Mouse (Mus musculus) MEL (cell line): ENCODE measurements around the gene Mgll. TPM values are rescaled to one million over a fixed set of nuclear protein-coding genes. Genes with fewer than 3 reads are reported as not detected.

Experiments used
- DNase-seq: peaks from one replicate; pipeline ENCODE4 v3.0.0; 2011; ENCODE audit warnings: low read depth, low spot score
- H3K27ac ChIP-seq: 2 replicates; pipeline ENCODE4 v1.5.1; 2012; ENCODE audit warnings: low read depth, mild to moderate bottlenecking, control low read depth, low read length, moderate library complexity; ENCODE audit not compliant: control insufficient read depth
- H3K27me3 ChIP-seq, 2 experiments: fragments of 150-350 bp in 1 of 2; sonication (generic) in 1 of 2; 2 replicates each; pipeline ENCODE4 v1.6.1; 2012; ENCODE audit warnings: low read length in 2 of 2, mild to moderate bottlenecking in 2 of 2, improper control_type of control experiment in 1 of 2, moderate library complexity in 1 of 2; ENCODE audit not compliant: insufficient read depth in 2 of 2, control insufficient read depth in 1 of 2
- H3K36me3 ChIP-seq, 2 experiments: 2 replicates each; pipeline ENCODE4 v1.6.1; 2012 to 2014; ENCODE audit warnings: low read length in 2 of 2, improper control_type of control experiment in 1 of 2, inconsistent platforms in 1 of 2, mild to moderate bottlenecking in 1 of 2; ENCODE audit not compliant: insufficient read depth in 2 of 2, control insufficient read depth in 1 of 2
- H3K4me1 ChIP-seq, 2 experiments: fragments of 150-350 bp in 1 of 2; sonication (generic) in 1 of 2; 2 replicates each; pipeline ENCODE4 v1.6.1; 2012; ENCODE audit warnings: low read length in 2 of 2, improper control_type of control experiment in 1 of 2, mild to moderate bottlenecking in 1 of 2; ENCODE audit not compliant: insufficient read depth in 2 of 2, control insufficient read depth in 1 of 2
- H3K4me3 ChIP-seq, 2 experiments: fragments of 150-350 bp in 1 of 2; sonication (generic) in 1 of 2; 2 replicates each; pipeline ENCODE4 v1.5.1; 2012; ENCODE audit warnings: low read depth in 2 of 2, low read length in 2 of 2, mild to moderate bottlenecking in 2 of 2, moderate library complexity in 2 of 2, control low read depth in 1 of 2, improper control_type of control experiment in 1 of 2; ENCODE audit not compliant: control insufficient read depth in 1 of 2, insufficient read depth in 1 of 2
- H3K79me2 ChIP-seq: 2 replicates; pipeline ENCODE4 v1.6.1; 2012; ENCODE audit warnings: mild to moderate bottlenecking, low read length, moderate library complexity; ENCODE audit not compliant: control insufficient read depth, poor library complexity, insufficient read depth
- H3K9ac ChIP-seq: 2 replicates; pipeline ENCODE4 v1.6.1; 2012; ENCODE audit warnings: low read depth, mild to moderate bottlenecking, control low read depth, low read length, moderate library complexity; ENCODE audit not compliant: control insufficient read depth, poor library complexity, severe bottlenecking
- H3K9me3 ChIP-seq: fragments of 150-350 bp; sonication (generic); replicated peaks from 2 replicates; pipeline ENCODE4 v1.6.1; 2012; ENCODE audit warnings: mild to moderate bottlenecking, low read length, improper control_type of control experiment, moderate library complexity; ENCODE audit not compliant: insufficient read depth
- CHD2 ChIP-seq: IDR thresholded peaks from 2 replicates; pipeline ENCODE4 v1.6.1; 2011; ENCODE audit warnings: low read length, improper control_type of control experiment
- EP300 ChIP-seq, 2 experiments: IDR thresholded peaks; 2 replicates each; pipeline ENCODE4 v1.6.1; 2011; ENCODE audit warnings: improper control_type of control experiment in 2 of 2, low read length in 2 of 2, low read depth in 1 of 2, mild to moderate bottlenecking in 1 of 2
- ETS1 ChIP-seq: IDR thresholded peaks from 2 replicates; pipeline ENCODE4 v1.6.1; 2012; ENCODE audit warnings: low read depth, mild to moderate bottlenecking, inconsistent platforms, low read length, improper control_type of control experiment, moderate library complexity
- GABPA ChIP-seq: IDR thresholded peaks from 2 replicates; pipeline ENCODE4 v1.6.1; 2012; ENCODE audit warnings: low read depth, mild to moderate bottlenecking, inconsistent platforms, low read length, improper control_type of control experiment, moderate library complexity
- JUND ChIP-seq: IDR thresholded peaks from 2 replicates; pipeline ENCODE4 v1.6.1; 2011; ENCODE audit warnings: low read depth, mild to moderate bottlenecking, improper control_type of control experiment, low read length
- MAFK ChIP-seq: IDR thresholded peaks from 2 replicates; pipeline ENCODE4 v1.6.1; 2011; ENCODE audit warnings: low read depth, mild to moderate bottlenecking, low read length, improper control_type of control experiment, borderline replicate concordance
- MAX ChIP-seq: IDR thresholded peaks from 2 replicates; pipeline ENCODE4 v1.6.1; 2011; ENCODE audit warnings: low read length, improper control_type of control experiment
- MXI1 ChIP-seq: IDR thresholded peaks from 2 replicates; pipeline ENCODE4 v1.6.1; 2011; ENCODE audit warnings: mild to moderate bottlenecking, low read depth, low read length, improper control_type of control experiment
- MYB ChIP-seq: IDR thresholded peaks from 2 replicates; pipeline ENCODE4 v1.6.1; 2011; ENCODE audit warnings: mild to moderate bottlenecking, low read depth, low read length, improper control_type of control experiment
- RAD21 ChIP-seq: IDR thresholded peaks from 2 replicates; pipeline ENCODE4 v1.6.1; 2011; ENCODE audit warnings: mild to moderate bottlenecking, low read depth, low read length, improper control_type of control experiment
- SIN3A ChIP-seq: IDR thresholded peaks from 2 replicates; pipeline ENCODE4 v1.6.1; 2012; ENCODE audit warnings: low read length, improper control_type of control experiment, inconsistent platforms
- TAL1 ChIP-seq: IDR thresholded peaks from 2 replicates; pipeline ENCODE4 v1.6.1; 2012; ENCODE audit warnings: mild to moderate bottlenecking, inconsistent platforms, low read length, moderate library complexity, mixed read lengths
- TBP ChIP-seq: IDR thresholded peaks from 2 replicates; pipeline ENCODE4 v1.8.0; 2011; ENCODE audit warnings: low read depth, low read length, improper control_type of control experiment
- USF1 ChIP-seq: IDR thresholded peaks from 2 replicates; pipeline ENCODE4 v1.6.1; 2014; ENCODE audit warnings: low read depth, mild to moderate bottlenecking, inconsistent platforms, low read length, improper control_type of control experiment, moderate library complexity
- USF2 ChIP-seq, 2 experiments: IDR thresholded peaks; 2 replicates each; pipeline ENCODE4 v1.6.1; 2011 to 2012; ENCODE audit warnings: improper control_type of control experiment in 2 of 2, low read length in 2 of 2, borderline replicate concordance in 1 of 2, inconsistent platforms in 1 of 2, low read depth in 1 of 2, mild to moderate bottlenecking in 1 of 2; ENCODE audit not compliant: insufficient read depth in 1 of 2
- ZC3H11A ChIP-seq: IDR thresholded peaks from 2 replicates; pipeline ENCODE4 v1.6.1; 2012; ENCODE audit warnings: low read depth, mild to moderate bottlenecking, inconsistent platforms, low read length, improper control_type of control experiment
- ZMIZ1 ChIP-seq: IDR thresholded peaks from 2 replicates; pipeline ENCODE4 v1.6.1; 2012; ENCODE audit warnings: low read depth, mild to moderate bottlenecking, inconsistent platforms, low read length, improper control_type of control experiment, moderate library complexity
- polyA plus RNA-seq, 2 experiments: library from polyadenylated mRNA; stranded (reverse) in 1 of 2; unstranded in 1 of 2; fragments of >175 nt in 1 of 2; fragments of >200 nt in 1 of 2; gene quantifications; 2 replicates each; pipeline versions ENCODE4 v1.2.1 to v1.2.4; 2012; ENCODE audit warnings: low replicate concordance in 2 of 2, low read depth in 1 of 2; ENCODE audit not compliant: insufficient read length in 2 of 2, insufficient read depth in 1 of 2, missing spikeins in 1 of 2
- total RNA-seq: library from RNA; depleted of rRNA; stranded (reverse); fragments of 300-350 nt; gene quantifications from 2 replicates; pipeline ENCODE4 v1.2.3, GENCODE M21; 2012

The Mgll gene
- total and polyA plus RNA-seq, 3 experiments, result not detected

- Histone ChIP-seq H3K27ac (no peak overlapping the region), H3K27me3 (peaks cover 0 to 1% of the 10 kb centered on the region in 2 experiments; a peak in 2 of 4 replicates), H3K4me3 (no peak overlapping the region), H3K9me3 (no peaks in the 10 kb centered on the region), H3K36me3 (no peaks in the 10 kb centered on the region), H3K79me2 (no peaks in the 10 kb centered on the region), H3K9ac (no peak overlapping the region), H3K4me1 (no peaks in the 10 kb centered on the region)
- DNase-seq, result no peak
- TF ChIP-seq TAL1, result no peak
- TF ChIP-seq RAD21, result no peak
- TF ChIP-seq MAX, result no peak
- TF ChIP-seq JUND, result no peak
- no peak for TF ChIP-seq MXI1
- no peak for TF ChIP-seq ETS1
- TF ChIP-seq USF2 (IDR thresholded peaks at IDR 0.05; ENCODE audit: borderline replicate concordance in 1 of 2, insufficient read depth in 1 of 2, low read depth in 1 of 2, low read length in 2 of 2), result no peak
- no peak for TF ChIP-seq MYB
- TF ChIP-seq TBP, result no peak
- TF ChIP-seq EP300 (IDR thresholded peaks at IDR 0.05; ENCODE audit: low read depth in 1 of 2, low read length in 2 of 2), result no peak
- TF ChIP-seq SIN3A, result no peak
- TF ChIP-seq CHD2, result no peak
- no peak for TF ChIP-seq USF1
- TF ChIP-seq ZC3H11A, result no peak
- no peak for TF ChIP-seq GABPA
- TF ChIP-seq ZMIZ1, result no peak
- no peak for TF ChIP-seq MAFK
Measured at GRCm38 (mm10) chr6:88726252-88727211, 2.3 kb downstream of the Mgll start.

- H3K27ac ChIP-seq, result no peak overlapping the region
- H3K4me3 ChIP-seq, result no peak overlapping the region
- no peak for DNase-seq
- no peak overlapping the region for H3K9ac ChIP-seq
- H3K36me3 ChIP-seq, result no peaks in the 10 kb centered on the region
- H3K4me1 ChIP-seq, result no peaks in the 10 kb centered on the region
- H3K79me2 ChIP-seq, result no peaks in the 10 kb centered on the region
- peaks cover 0 to 1% of the 10 kb centered on the region in 2 experiments; a peak in 1 of 4 replicates for H3K27me3 ChIP-seq
- no peak for TF ChIP-seq TBP
- no peaks in the 10 kb centered on the region for H3K9me3 ChIP-seq
Measured at GRCm38 (mm10) chr6:88727490-88727889, 3.3 kb downstream of the Mgll start.
